Mouse (Mus musculus): ENCODE results near the gene Krtap1-3. TPM values are rescaled to one million over a fixed set of nuclear protein-coding genes. Genes with fewer than 3 reads are reported as not detected.
A peak's percentile ranks its signal among the peaks of the same experiment; 100 is the strongest.

Krtap1-3 gene
- polyA plus RNA-seq, 1 experiment from 2014 or later, result not detected

DNA sequence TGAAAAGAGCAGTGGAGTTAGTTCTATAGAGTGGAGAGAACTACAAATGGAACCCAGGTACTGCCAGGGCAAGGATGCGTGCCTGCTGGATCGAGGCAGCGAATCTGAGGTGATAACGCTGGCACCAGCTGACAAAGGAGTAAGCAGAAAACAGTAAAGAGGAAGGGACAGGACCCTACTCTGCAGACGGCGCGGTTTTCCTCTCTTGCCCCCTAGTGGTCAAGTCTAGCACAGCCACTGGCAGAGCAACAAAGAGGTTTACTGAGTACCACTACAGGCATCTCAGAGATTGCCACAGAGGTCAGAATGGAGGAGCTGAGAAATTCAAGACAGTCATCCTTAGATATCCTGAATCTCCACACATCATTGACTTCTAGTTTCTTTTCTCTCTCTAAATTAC is 17.0 kb downstream of the Krtap1-3 start:
- Histone ChIP-seq H3K4me3 (ENCODE audit: low read depth, low read length) (no peak overlapping the region), H3K9ac (ENCODE audit: low read depth, low read length) (peak overlapping the region; percentile 42; the same call in 1 of the 2 replicates), H3K4me2 (replicated peaks; ENCODE audit: low read depth, low read length) (peak overlapping the region; percentile 32; the same call in 1 of the 2 replicates), H3K36me3 (ENCODE audit: control insufficient read depth, insufficient read depth, low read length) (no peaks in the 10 kb centered on the region), H3K9me3 (ENCODE audit: control insufficient read depth, low read length) (no peaks in the 10 kb centered on the region), H3K4me1 (replicated peaks; ENCODE audit: control insufficient read depth, insufficient read depth, low read length) (no peaks in the 10 kb centered on the region), H3K27ac (ENCODE audit: low read depth, low read length) (no peak overlapping the region), H3K27me3 (ENCODE audit: control insufficient read depth, insufficient read depth, low read length) (no peaks in the 10 kb centered on the region)
- DNase-seq (ENCODE audit: low spot score) (peak; percentile 87), ATAC-seq (ENCODE audit: low FRiP score) (peak; percentile 63)
- 6% methylated on average over 7 of the region's 7 CpGs for WGBS

DNA sequence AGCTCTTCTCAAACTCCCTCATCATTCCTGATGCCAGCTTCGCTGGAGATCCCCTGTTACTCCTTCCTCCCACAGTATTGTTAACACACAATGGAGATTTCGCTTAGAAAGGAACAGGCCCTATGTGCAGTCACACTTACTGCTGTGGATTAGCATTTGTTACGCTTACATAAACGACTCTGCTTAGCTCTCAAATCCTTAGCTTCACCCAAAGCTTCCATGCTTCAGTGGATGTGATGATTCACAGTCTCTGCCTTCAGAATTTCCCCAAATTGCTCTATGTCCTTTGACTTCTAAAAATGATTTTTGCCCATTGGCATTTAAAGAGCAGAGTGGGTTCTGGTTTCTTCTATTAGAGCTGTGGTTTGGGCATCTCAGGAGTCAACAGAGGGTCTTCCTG is 18.0 kb downstream of the Krtap1-3 start:
- Histone ChIP-seq H3K4me1 (replicated peaks; ENCODE audit: control insufficient read depth, insufficient read depth, low read length) (no peaks in the 10 kb centered on the region), H3K9ac (ENCODE audit: low read depth, low read length) (no peak overlapping the region), H3K36me3 (ENCODE audit: control insufficient read depth, insufficient read depth, low read length) (no peaks in the 10 kb centered on the region), H3K27me3 (ENCODE audit: control insufficient read depth, insufficient read depth, low read length) (no peaks in the 10 kb centered on the region), H3K27ac (ENCODE audit: low read depth, low read length) (no peak overlapping the region), H3K9me3 (ENCODE audit: control insufficient read depth, low read length) (no peaks in the 10 kb centered on the region), H3K4me2 (replicated peaks; ENCODE audit: low read depth, low read length) (no peak overlapping the region), H3K4me3 (ENCODE audit: low read depth, low read length) (no peak overlapping the region)
- 46% methylated on average over 4 of the region's 4 CpGs for WGBS
- no peak for DNase-seq (ENCODE audit: low spot score)
- no peak for ATAC-seq (ENCODE audit: low FRiP score)

DNA sequence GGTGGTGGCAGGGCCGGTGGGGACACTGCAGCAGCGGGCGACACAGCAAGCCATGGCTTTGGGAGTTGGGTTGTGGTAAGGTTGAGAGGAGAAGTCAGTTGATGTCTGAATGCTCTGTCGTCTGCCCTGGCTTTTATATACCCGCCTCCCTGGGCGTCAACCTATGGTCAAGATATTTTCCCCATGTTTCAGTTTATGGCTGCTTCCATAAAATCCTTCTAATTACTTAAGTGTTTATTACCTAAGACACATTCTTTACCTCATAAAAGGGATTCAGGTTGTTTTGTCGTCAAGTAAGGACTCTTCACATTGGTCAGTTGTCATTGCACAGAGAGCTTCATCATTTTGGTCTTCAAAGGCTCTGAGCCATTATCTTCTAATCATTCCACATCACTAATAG is 24.6 kb downstream of the Krtap1-3 start, which contains the start of gene Krtap3-1:
Gene Krtap3-1 (minus strand): TSS at position 101 of the 400 bp plus-strand sequence.
- no peaks in the 10 kb centered on the region for H3K27me3 ChIP-seq (ENCODE audit: control insufficient read depth, insufficient read depth, low read length)
- H3K9ac ChIP-seq (ENCODE audit: low read depth, low read length), result no peak within 1 kb of the TSS
- H3K4me1 ChIP-seq (replicated peaks; ENCODE audit: control insufficient read depth, insufficient read depth, low read length), result no peaks in the 10 kb centered on the region
- ATAC-seq (ENCODE audit: low FRiP score), result no peak
- no peaks in the 10 kb centered on the region for H3K36me3 ChIP-seq (ENCODE audit: control insufficient read depth, insufficient read depth, low read length)
- no peak within 1 kb of the TSS for H3K4me3 ChIP-seq (ENCODE audit: low read depth, low read length)
- H3K9me3 ChIP-seq (ENCODE audit: control insufficient read depth, low read length), result no peaks in the 10 kb centered on the region
- no peak for DNase-seq (ENCODE audit: low spot score)
- no peak within 1 kb of the TSS for H3K27ac ChIP-seq (ENCODE audit: low read depth, low read length)
- H3K4me2 ChIP-seq (replicated peaks; ENCODE audit: low read depth, low read length), result no peak within 1 kb of the TSS
- 94% methylated on average over 7 of the region's 7 CpGs for WGBS

DNA sequence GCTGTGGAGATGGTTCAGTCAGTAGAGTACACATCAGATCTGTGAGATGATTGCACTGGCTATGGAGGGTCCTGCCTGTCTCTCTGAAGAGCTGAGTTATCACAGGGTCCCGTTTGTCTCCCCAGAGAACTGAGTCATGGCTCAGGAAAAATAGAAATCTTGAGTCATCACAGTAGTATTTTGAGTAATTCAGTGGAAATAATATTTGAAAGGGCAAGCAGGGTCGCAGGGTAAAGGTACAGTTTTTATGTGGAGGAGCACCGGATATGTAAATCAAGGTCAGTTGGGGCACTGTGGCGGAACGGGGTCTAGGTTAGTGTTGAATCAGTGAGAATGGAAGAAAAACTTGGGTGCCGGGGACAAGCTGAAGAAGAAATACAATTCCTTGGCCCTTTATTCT is 28.6 kb downstream of the Krtap1-3 start:
- Histone ChIP-seq H3K27ac (ENCODE audit: low read depth, low read length) (no peak overlapping the region), H3K4me1 (replicated peaks; ENCODE audit: control insufficient read depth, insufficient read depth, low read length) (no peaks in the 10 kb centered on the region), H3K27me3 (ENCODE audit: control insufficient read depth, insufficient read depth, low read length) (no peaks in the 10 kb centered on the region), H3K9me3 (ENCODE audit: control insufficient read depth, low read length) (no peaks in the 10 kb centered on the region), H3K4me3 (ENCODE audit: low read depth, low read length) (no peak overlapping the region), H3K9ac (ENCODE audit: low read depth, low read length) (no peak overlapping the region), H3K4me2 (replicated peaks; ENCODE audit: low read depth, low read length) (no peak overlapping the region), H3K36me3 (ENCODE audit: control insufficient read depth, insufficient read depth, low read length) (no peaks in the 10 kb centered on the region)
- WGBS, result 81% methylated on average over 6 of the region's 6 CpGs
- DNase-seq (ENCODE audit: low spot score), result no peak
- no peak for ATAC-seq (ENCODE audit: low FRiP score)

DNA sequence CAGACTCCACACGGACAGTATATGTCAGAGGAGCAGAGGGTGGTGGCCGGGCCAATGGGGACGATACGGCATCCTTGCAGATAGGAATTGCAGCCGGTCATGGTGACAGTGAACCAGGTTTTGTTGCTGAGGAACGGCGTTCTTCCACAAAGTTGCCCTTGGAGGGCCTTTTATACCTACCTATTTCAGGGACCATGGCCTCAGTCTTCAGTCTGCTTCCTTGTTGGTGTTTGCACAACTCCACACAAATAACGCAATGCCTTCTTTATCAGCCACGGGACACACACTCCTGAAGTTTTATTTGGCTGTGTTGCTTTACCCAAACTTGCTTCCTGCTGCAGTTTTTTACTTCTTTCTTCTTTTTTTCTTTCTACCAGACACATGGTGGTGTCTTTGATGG is 31.8 kb downstream of the Krtap1-3 start, which contains the start of gene Gm11939:
Gene Gm11939 (minus strand): TSS at position 101 of the 400 bp plus-strand sequence.
- H3K27me3 ChIP-seq (ENCODE audit: control insufficient read depth, insufficient read depth, low read length), result no peaks in the 10 kb centered on the region
- no peak within 1 kb of the TSS for H3K9ac ChIP-seq (ENCODE audit: low read depth, low read length)
- no peaks in the 10 kb centered on the region for H3K36me3 ChIP-seq (ENCODE audit: control insufficient read depth, insufficient read depth, low read length)
- WGBS, result 88% methylated on average over 9 of the region's 9 CpGs
- ATAC-seq (ENCODE audit: low FRiP score), result no peak
- DNase-seq (ENCODE audit: low spot score), result no peak
- H3K4me2 ChIP-seq (replicated peaks; ENCODE audit: low read depth, low read length), result no peak within 1 kb of the TSS
- no peak within 1 kb of the TSS for H3K27ac ChIP-seq (ENCODE audit: low read depth, low read length)
- H3K4me3 ChIP-seq (ENCODE audit: low read depth, low read length), result no peak within 1 kb of the TSS
- no peaks in the 10 kb centered on the region for H3K9me3 ChIP-seq (ENCODE audit: control insufficient read depth, low read length)
- no peaks in the 10 kb centered on the region for H3K4me1 ChIP-seq (replicated peaks; ENCODE audit: control insufficient read depth, insufficient read depth, low read length)

DNA sequence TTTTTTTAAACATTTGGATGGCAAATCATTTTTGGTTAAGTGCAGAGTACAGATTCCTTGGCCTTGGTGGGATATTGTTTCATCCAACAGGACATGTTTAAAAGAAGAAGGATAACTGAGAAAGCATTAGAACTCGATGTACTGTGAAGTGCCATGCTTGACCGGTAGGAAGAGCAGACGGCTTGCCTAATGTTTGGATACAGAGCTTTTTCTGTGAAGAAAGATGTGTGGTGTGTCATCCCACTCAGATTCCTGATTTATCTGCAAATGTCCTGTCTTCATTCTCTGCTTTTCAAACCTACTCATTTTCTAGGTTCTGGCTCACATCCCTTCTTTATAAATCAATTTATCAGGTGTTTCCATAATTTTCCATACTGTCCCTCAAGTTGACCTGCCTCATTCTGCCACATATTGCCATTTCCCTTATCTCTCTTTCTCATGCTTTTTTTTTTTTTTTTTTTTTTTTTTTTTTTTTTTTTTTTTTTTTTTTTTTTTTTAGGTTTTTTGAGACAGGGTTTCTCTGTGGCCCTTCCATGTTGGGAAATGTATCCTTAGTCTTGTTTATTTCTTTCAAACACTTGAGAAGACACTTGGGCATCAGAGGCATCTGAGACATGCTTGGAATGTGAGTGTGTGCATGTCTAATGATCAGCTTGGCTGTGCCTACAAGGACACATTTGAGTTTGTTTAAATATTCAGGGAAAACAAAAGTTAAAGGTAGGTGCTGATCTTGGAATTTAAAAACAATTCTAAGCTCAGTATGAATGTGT is 33.0 kb downstream of the Krtap1-3 start:
- Histone ChIP-seq H3K4me2 (replicated peaks; ENCODE audit: low read depth, low read length) (no peak overlapping the region), H3K27ac (ENCODE audit: low read depth, low read length) (no peak overlapping the region), H3K9ac (ENCODE audit: low read depth, low read length) (no peak overlapping the region), H3K4me3 (ENCODE audit: low read depth, low read length) (no peak overlapping the region), H3K9me3 (ENCODE audit: control insufficient read depth, low read length) (no peaks in the 10 kb centered on the region), H3K36me3 (ENCODE audit: control insufficient read depth, insufficient read depth, low read length) (no peaks in the 10 kb centered on the region), H3K4me1 (replicated peaks; ENCODE audit: control insufficient read depth, insufficient read depth, low read length) (no peaks in the 10 kb centered on the region), H3K27me3 (ENCODE audit: control insufficient read depth, insufficient read depth, low read length) (no peaks in the 10 kb centered on the region)
- DNase-seq (ENCODE audit: low spot score), result no peak
- WGBS, result 74% methylated on average over 3 of the region's 3 CpGs
- no peak for ATAC-seq (ENCODE audit: low FRiP score)

DNA sequence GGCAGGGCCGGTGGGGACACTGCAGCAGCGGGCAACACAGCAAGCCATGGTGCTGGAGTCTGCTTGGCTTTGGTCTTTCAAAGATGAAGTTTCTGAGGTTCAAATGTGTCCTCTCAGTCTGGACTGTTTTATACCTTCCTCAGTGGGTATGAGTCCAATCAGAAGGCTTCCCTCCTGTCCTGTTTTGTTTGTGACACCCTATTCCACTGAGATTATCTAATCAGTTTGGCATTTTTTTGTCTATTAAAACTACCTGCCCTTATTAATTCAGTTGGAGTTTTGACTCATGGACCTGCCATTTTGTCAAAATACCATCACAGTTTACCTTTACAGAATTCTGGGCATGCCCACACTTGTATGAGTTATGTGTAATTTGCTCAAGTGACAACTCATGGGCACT is 34.4 kb downstream of the Krtap1-3 start, which contains the start of gene Krtap3-2:
Gene Krtap3-2 (minus strand): TSS at position 101 of the 400 bp plus-strand sequence.
- WGBS, result 88% methylated on average over 2 of the region's 2 CpGs
- H3K4me2 ChIP-seq (replicated peaks; ENCODE audit: low read depth, low read length), result no peak within 1 kb of the TSS
- H3K27ac ChIP-seq (ENCODE audit: low read depth, low read length), result no peak within 1 kb of the TSS
- H3K4me1 ChIP-seq (replicated peaks; ENCODE audit: control insufficient read depth, insufficient read depth, low read length), result no peaks in the 10 kb centered on the region
- ATAC-seq (ENCODE audit: low FRiP score), result no peak
- DNase-seq (ENCODE audit: low spot score), result no peak
- no peak within 1 kb of the TSS for H3K9ac ChIP-seq (ENCODE audit: low read depth, low read length)
- no peak within 1 kb of the TSS for H3K4me3 ChIP-seq (ENCODE audit: low read depth, low read length)
- no peaks in the 10 kb centered on the region for H3K9me3 ChIP-seq (ENCODE audit: control insufficient read depth, low read length)
- H3K27me3 ChIP-seq (ENCODE audit: control insufficient read depth, insufficient read depth, low read length), result no peaks in the 10 kb centered on the region
- no peaks in the 10 kb centered on the region for H3K36me3 ChIP-seq (ENCODE audit: control insufficient read depth, insufficient read depth, low read length)

DNA sequence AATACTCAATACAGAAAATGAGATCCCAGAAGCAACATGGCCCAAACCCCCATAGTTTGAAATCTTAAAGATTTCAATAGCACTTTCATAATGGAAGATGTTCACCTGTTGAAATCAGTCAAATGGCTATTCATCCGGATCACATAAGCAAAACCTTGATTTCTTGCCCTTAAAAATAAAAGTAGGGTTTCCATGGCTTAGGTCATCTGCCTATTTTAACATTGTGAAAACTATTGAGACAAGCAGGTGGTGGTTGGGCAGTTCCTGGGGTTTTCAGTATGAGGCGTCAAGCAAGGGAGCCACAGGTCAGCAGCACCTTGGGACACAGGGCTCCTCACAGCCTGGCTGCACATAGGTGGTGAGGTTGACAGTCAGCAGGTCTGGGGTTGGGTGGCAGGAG is 34.9 kb downstream of the Krtap1-3 start:
- Histone ChIP-seq H3K4me3 (ENCODE audit: low read depth, low read length) (no peak overlapping the region), H3K9ac (ENCODE audit: low read depth, low read length) (no peak overlapping the region), H3K36me3 (ENCODE audit: control insufficient read depth, insufficient read depth, low read length) (no peaks in the 10 kb centered on the region), H3K27me3 (ENCODE audit: control insufficient read depth, insufficient read depth, low read length) (no peaks in the 10 kb centered on the region), H3K4me1 (replicated peaks; ENCODE audit: control insufficient read depth, insufficient read depth, low read length) (no peaks in the 10 kb centered on the region), H3K27ac (ENCODE audit: low read depth, low read length) (no peak overlapping the region), H3K9me3 (ENCODE audit: control insufficient read depth, low read length) (no peaks in the 10 kb centered on the region), H3K4me2 (replicated peaks; ENCODE audit: low read depth, low read length) (no peak overlapping the region)
- ATAC-seq (ENCODE audit: low FRiP score) (no peak), DNase-seq (ENCODE audit: low spot score) (no peak)
- 82% methylated on average over 2 of the region's 2 CpGs for WGBS

DNA sequence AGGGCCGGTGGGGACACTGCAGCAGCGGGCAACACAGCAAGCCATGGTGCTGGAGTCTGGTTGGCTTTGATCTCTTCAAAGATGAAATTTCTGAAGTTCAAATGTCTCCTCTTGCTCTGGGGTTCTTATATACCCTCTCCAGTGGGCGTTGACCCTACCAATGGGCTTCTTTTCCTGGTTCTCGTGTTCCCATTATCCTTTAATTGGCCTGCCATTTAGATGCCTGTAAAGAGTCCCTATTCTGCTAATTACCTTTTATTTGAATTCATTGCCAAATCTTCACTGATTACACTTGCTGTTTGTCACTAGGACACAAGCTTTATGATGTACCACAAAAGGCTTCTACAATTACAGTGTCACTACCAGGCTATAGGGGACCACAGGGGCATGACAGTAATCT is 40.4 kb downstream of the Krtap1-3 start, which contains the start of gene Krtap3-3:
Gene Krtap3-3 (minus strand): TSS at position 101 of the 400 bp plus-strand sequence.
- no peaks in the 10 kb centered on the region for H3K4me1 ChIP-seq (replicated peaks; ENCODE audit: control insufficient read depth, insufficient read depth, low read length)
- no peaks in the 10 kb centered on the region for H3K36me3 ChIP-seq (ENCODE audit: control insufficient read depth, insufficient read depth, low read length)
- no peak within 1 kb of the TSS for H3K27ac ChIP-seq (ENCODE audit: low read depth, low read length)
- H3K9ac ChIP-seq (ENCODE audit: low read depth, low read length), result no peak within 1 kb of the TSS
- no peaks in the 10 kb centered on the region for H3K9me3 ChIP-seq (ENCODE audit: control insufficient read depth, low read length)
- DNase-seq (ENCODE audit: low spot score) (no peak), ATAC-seq (ENCODE audit: low FRiP score) (no peak)
- no peak within 1 kb of the TSS for H3K4me2 ChIP-seq (replicated peaks; ENCODE audit: low read depth, low read length)
- WGBS, result 67% methylated on average over 4 of the region's 4 CpGs
- H3K27me3 ChIP-seq (ENCODE audit: control insufficient read depth, insufficient read depth, low read length), result no peaks in the 10 kb centered on the region
- H3K4me3 ChIP-seq (ENCODE audit: low read depth, low read length), result no peak within 1 kb of the TSS
